Mouse (Mus musculus) right cerebral cortex, adult 18-20 months (tissue): ENCODE results near the gene Irgc1.

Experiments used
- DNase-seq: peaks from one replicate; pipeline ENCODE4 v3.0.0; 2022; ENCODE audit warnings: mixed read lengths

Irgc1 gene

DNA sequence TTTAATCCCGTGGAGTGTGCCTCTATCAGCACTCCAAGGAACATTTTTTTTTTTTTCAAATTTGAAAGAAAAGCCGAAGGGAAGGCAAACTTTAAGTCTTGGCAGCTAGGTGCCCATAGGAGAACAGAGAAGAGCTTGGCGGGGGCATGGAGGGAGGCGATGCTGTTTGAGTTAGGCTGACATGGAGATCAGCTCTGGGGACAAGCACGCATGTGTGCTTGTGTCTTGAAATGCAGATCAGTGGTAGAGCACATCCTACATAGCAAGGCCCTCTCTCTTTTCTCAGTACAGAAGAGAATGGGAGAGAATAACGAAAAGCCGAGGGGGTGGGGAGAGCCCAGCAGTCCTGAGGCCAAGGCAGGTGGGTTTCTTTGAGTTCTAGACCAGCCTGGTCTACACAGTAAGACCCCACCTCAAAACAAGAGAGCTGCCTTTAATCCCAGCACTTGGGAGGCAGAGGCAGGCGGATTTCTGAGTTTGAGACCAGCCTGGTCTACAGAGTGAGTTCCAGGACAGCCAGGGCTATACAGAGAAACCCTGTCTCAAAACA lies 53.7 kb downstream of the Irgc1 start:
- no peak for DNase-seq

DNA sequence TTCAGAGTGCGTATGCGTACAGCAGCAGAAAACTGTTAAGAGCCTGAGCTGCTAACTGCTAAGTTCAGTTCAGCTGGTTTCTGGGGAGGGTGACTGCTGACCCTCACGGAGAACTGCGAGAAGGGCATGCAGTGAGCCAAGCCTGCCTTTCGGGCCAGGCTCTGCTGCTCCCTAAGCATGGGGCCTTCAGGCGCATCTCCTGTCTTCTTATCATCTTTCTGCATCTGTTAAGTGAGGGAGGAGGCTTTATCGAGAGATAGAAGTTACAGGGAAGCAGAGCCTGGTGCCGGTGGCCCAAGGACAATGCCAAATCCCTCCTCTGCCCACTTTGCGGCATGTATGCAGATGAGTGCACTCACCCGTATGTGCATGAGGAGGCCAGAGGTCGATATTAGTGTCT lies 55.3 kb downstream of the Irgc1 start:
- DNase-seq = no peak

DNA sequence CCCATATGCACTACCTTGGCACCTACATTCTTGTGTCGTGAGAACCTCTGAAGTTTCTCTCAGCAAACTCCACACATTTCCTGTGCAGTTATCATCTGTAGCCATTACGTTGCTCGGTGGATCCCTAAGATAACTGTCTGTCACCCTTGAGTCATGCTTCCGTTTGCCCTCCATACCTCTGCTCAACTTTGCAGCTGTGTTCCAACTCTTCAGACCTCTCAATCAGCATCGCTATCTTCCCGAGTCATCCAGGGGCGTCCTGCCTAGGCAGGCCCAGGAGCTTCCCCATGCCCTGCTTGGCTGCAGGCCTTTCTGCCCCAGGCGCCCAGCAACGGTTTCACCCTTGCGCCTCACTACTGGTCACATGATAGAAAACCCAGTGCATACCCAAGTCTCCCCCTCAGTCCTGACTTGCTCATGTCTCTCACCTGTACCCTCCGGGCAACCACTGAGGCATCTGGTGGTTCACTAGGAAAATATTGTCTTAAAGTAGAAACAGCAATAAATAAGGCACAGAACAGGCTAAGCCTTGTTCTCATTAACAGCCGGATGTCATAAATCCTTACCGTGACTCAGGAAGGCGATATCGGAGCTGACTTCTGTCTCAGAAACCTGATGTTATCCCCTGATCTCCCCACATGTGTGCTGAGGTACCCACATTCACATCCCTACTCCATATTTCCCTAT lies 57.5 kb downstream of the Irgc1 start:
- no peak for DNase-seq

GRCm38 (mm10) chr7:24394054-24394453 lies 58.0 kb downstream of the Irgc1 start:
- DNase-seq = no peak

DNA sequence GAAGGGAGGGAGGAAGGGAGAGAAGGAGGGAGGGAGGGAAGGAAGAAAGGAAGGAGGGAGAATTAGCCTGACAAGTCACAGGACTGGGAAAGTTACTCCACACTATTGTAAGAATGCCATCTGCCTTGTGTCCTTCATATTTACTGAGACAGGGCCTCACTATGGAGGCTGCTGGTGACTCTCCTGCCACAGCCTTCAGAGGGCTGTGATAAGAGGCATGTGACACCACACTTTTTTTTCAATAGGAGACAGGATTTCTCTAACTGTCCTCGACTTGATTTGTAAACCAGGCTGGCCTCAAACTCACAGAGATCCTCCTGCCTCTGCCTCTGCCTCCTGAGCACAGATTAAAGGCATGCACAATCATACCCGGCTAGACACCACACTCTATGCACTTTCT lies 60.4 kb downstream of the Irgc1 start:
- DNase-seq = no peak

- DNase-seq = no peak
These were observed 61.0 kb downstream of the Irgc1 start for GRCm38 (mm10) chr7:24391077-24391476.

DNA sequence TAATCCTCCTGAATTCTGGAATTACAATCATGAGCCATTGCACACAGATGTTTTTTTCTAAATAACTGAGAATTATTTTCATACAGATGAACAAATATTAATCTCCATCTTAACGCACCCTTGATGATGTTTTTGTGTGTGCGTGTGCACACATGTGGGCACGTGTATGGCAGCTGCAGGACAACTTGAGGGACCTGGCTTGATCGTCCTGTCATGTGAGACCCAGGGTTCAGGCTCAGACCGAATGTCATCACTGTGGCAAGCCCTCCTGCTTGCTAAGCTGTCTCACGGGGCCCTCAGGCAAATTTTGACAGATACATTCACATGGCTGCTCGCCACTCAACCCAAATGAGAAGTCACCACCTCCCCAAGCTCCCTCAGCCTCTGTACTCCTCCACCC lies 61.6 kb downstream of the Irgc1 start:
- no peak for DNase-seq

- no peak for DNase-seq
These were observed 62.4 kb downstream of the Irgc1 start for GRCm38 (mm10) chr7:24389516-24390187.

- DNase-seq = no peak
These were observed 65.0 kb downstream of the Irgc1 start for GRCm38 (mm10) chr7:24387059-24387556.

DNA sequence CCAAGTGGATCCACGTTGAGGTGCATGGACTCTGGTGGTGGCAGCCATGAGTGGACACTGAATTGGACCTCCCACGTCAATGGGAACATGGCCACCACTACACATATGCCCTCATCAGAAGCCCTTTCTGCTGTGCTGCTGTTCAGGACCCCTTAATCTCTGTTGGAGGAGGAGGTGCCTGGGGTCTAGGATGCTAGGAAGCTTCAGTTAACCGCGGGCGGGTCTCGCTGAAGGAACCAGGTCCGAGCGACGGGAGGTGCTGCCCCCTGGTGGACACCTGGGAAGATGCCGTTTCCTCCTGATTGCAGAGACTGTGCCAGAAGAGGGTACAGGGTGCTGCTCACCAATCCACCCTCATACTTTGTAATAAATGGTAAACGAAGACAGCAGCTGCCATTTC lies 67.3 kb downstream of the Irgc1 start:
- DNase-seq = peak; percentile 63

DNA sequence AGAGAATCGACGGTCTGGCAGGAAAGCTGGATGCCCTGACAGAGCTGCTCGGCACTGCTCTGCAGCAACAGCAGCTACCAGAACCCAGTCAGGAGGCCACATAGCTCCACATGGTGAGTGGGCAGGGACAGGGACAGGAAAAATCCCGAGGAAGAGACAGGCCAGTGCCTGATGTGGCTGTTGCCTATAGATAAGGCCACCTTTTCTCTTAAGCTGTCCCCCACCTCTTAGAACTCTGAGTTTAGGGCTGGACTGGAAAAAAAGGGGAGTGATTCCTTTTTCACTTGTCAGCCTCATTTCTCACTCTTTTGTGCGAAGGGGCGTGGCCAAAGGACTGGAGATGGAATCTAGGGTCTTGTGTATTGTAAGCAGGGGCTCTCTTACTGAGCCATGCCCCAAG lies 68.0 kb downstream of the Irgc1 start:
- no peak for DNase-seq

- DNase-seq = no peak
These were observed 69.2 kb downstream of the Irgc1 start for GRCm38 (mm10) chr7:24382730-24383372.
